Mouse (Mus musculus) neural tube, embryonic 15.5 days (tissue): ENCODE measurements around the gene Selp. TPM values are rescaled to one million over a fixed set of nuclear protein-coding genes. Genes with fewer than 3 reads are reported as not detected.

Source experiments
- ATAC-seq: fragments of 200-750 bp; cut with Nextera tagmentation; 2 replicates; pipeline ENCODE4 v1.8.0; 2017; ENCODE audit warnings: mild to moderate bottlenecking, moderate TSS enrichment, moderate library complexity; ENCODE audit not compliant: low FRiP score
- H3K27ac ChIP-seq: fragments of 300-500 bp; sonication (generic); replicated peaks from 2 replicates; pipeline ENCODE4 v1.5.1; 2015; ENCODE audit warnings: mild to moderate bottlenecking, inconsistent platforms
- H3K27me3 ChIP-seq: fragments of 300-500 bp; sonication (generic); replicated peaks from 2 replicates; pipeline ENCODE4 v1.6.1; 2015; ENCODE audit warnings: inconsistent platforms
- H3K36me3 ChIP-seq: fragments of 300-500 bp; sonication (generic); 2 replicates; pipeline ENCODE4 v1.6.1; 2015; ENCODE audit warnings: inconsistent platforms
- H3K4me1 ChIP-seq: fragments of 300-500 bp; sonication (generic); 2 replicates; pipeline ENCODE4 v1.6.1; 2015; ENCODE audit warnings: inconsistent platforms
- H3K4me2 ChIP-seq: fragments of 300-500 bp; sonication (generic); 2 replicates; pipeline ENCODE4 v1.6.1; 2015; ENCODE audit warnings: inconsistent platforms, mild to moderate bottlenecking, moderate library complexity
- H3K4me3 ChIP-seq: fragments of 300-500 bp; sonication (generic); replicated peaks from 2 replicates; pipeline ENCODE4 v1.5.1; 2015; ENCODE audit warnings: mild to moderate bottlenecking, inconsistent platforms
- H3K9ac ChIP-seq: fragments of 300-500 bp; sonication (generic); replicated peaks from 2 replicates; pipeline ENCODE4 v1.6.1; 2015; ENCODE audit warnings: mild to moderate bottlenecking, inconsistent platforms
- H3K9me3 ChIP-seq: fragments of 300-500 bp; sonication (generic); replicated peaks from 2 replicates; pipeline ENCODE4 v1.6.1; 2016; ENCODE audit warnings: inconsistent platforms
- WGBS: fragments of 180-500 bp; shearing (Covaris S2); methylation state at CpG from one replicate; pipeline ENCODE4 v1.1.7; 2015; ENCODE audit warnings: mixed read lengths; 5-methylcytosine and 5-hydroxymethylcytosine counted together
- polyA plus RNA-seq: library from polyadenylated mRNA; unstranded; fragments of >200 nt; fragmentation: Nextera tagmentation; extraction: Ambion mirVana; gene quantifications from 2 replicates; pipeline ENCODE4 v1.2.1, GENCODE M21; 2015

Gene Selp
- polyA plus RNA-seq: 0.22 TPM in 1 of 2 replicates, not detected in the other

DNA sequence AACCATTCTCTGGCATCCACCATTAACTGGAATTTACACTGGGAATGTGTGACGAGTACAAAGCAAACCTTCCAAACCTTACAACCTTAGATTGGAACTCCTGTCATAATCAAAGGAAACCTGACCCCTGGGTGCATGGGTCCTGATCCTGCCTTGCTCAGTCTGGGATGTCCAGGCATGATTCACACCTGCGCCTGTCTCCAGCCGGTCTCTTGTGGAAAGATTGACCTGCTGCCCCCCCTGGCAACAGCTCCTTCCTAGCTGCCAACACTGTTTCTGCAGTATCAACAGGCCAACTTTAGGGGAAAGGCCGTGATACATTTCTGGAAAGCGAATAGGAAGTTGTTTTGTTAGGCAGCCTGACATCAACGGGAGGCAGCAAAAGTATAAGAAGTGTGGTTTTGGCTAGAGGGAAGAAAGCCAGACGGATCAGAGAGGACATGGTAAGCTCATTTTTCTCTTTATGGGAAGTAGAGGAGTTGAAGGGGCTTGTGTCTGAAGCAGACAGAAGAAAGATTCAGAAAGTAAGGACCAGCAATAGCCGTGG lies at the start of gene Selp:
Selp (plus strand) TSS at position 318 of the 547 bp plus-strand sequence.
- H3K4me1 ChIP-seq: no peaks in the 10 kb centered on the region
- no peak within 1 kb of the TSS for H3K9ac ChIP-seq
- no peak within 1 kb of the TSS for H3K4me3 ChIP-seq
- H3K9me3 ChIP-seq: no peaks in the 10 kb centered on the region
- no peak within 1 kb of the TSS for H3K27ac ChIP-seq
- no peak within 1 kb of the TSS for H3K4me2 ChIP-seq
- 76% methylated on average over 8 of the region's 8 CpGs for WGBS
- H3K27me3 ChIP-seq: no peaks in the 10 kb centered on the region
- ATAC-seq: no peak
- H3K36me3 ChIP-seq: no peaks in the 10 kb centered on the region

- H3K9me3 ChIP-seq: no peaks in the 10 kb centered on the region
- no peak for ATAC-seq
- no peak overlapping the region for H3K4me2 ChIP-seq
- no peak overlapping the region for H3K9ac ChIP-seq
- H3K4me3 ChIP-seq: no peak overlapping the region
- H3K4me1 ChIP-seq: no peaks in the 10 kb centered on the region
- no peaks in the 10 kb centered on the region for H3K36me3 ChIP-seq
- H3K27me3 ChIP-seq: no peaks in the 10 kb centered on the region
- no peak overlapping the region for H3K27ac ChIP-seq
These were observed 45.8 kb upstream of the Selp start for GRCm38 (mm10) chr1:164069261-164069660.

- H3K27me3 ChIP-seq: no peaks in the 10 kb centered on the region
- no peak overlapping the region for H3K4me3 ChIP-seq
- no peaks in the 10 kb centered on the region for H3K4me1 ChIP-seq
- no peaks in the 10 kb centered on the region for H3K36me3 ChIP-seq
- WGBS: 92% methylated on average over 4 of the region's 4 CpGs
- no peak overlapping the region for H3K9ac ChIP-seq
- ATAC-seq: no peak
- no peaks in the 10 kb centered on the region for H3K9me3 ChIP-seq
- no peak overlapping the region for H3K27ac ChIP-seq
- no peak overlapping the region for H3K4me2 ChIP-seq
These were observed 44.6 kb upstream of the Selp start for GRCm38 (mm10) chr1:164070461-164070860.

GRCm38 (mm10) chr1:164071111-164071510 lies 44.0 kb upstream of the Selp start:
- H3K4me3 ChIP-seq: no peak overlapping the region
- no peak overlapping the region for H3K4me2 ChIP-seq
- H3K9me3 ChIP-seq: no peaks in the 10 kb centered on the region
- no peak overlapping the region for H3K27ac ChIP-seq
- no peaks in the 10 kb centered on the region for H3K4me1 ChIP-seq
- no peak for ATAC-seq
- no peaks in the 10 kb centered on the region for H3K36me3 ChIP-seq
- 92% methylated on average over 7 of the region's 7 CpGs for WGBS
- H3K27me3 ChIP-seq: no peaks in the 10 kb centered on the region
- no peak overlapping the region for H3K9ac ChIP-seq

DNA sequence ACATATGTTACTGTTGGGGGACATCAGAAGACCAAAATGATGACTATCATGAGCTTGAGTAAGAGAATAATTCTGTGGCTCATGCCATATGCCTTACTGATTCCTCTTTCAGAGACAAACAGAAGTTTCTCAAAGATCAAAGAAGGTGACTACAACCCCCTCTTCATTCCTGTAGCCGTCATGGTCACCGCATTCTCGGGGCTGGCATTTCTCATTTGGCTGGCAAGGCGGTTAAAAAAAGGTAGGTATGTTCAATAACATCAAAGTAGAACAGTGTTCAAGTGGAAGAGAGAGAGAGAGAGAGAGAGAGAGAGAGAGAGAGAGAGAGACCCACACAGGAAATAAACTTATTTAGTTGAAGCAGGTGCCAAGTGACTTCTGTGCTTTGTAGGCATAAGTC lies 43.1 kb upstream of the Selp start:
- Histone ChIP-seq H3K27me3 (no peaks in the 10 kb centered on the region), H3K4me2 (no peak overlapping the region), H3K4me3 (no peak overlapping the region), H3K36me3 (no peaks in the 10 kb centered on the region), H3K9me3 (no peaks in the 10 kb centered on the region), H3K4me1 (no peaks in the 10 kb centered on the region), H3K9ac (no peak overlapping the region), H3K27ac (no peak overlapping the region)
- WGBS: 88% methylated on average over 4 of the region's 4 CpGs
- no peak for ATAC-seq

- Histone ChIP-seq H3K27ac (no peak overlapping the region), H3K9me3 (no peaks in the 10 kb centered on the region), H3K4me1 (no peaks in the 10 kb centered on the region), H3K27me3 (no peaks in the 10 kb centered on the region), H3K36me3 (no peaks in the 10 kb centered on the region), H3K4me2 (no peak overlapping the region), H3K9ac (no peak overlapping the region), H3K4me3 (no peak overlapping the region)
- no peak for ATAC-seq
- 85% methylated on average over 9 of the region's 9 CpGs for WGBS
These were observed 42.0 kb upstream of the Selp start for GRCm38 (mm10) chr1:164073091-164073490.

- Histone ChIP-seq H3K4me2 (no peak overlapping the region), H3K4me3 (no peak overlapping the region), H3K4me1 (no peaks in the 10 kb centered on the region), H3K27ac (no peak overlapping the region), H3K9me3 (no peaks in the 10 kb centered on the region), H3K36me3 (no peaks in the 10 kb centered on the region), H3K27me3 (no peaks in the 10 kb centered on the region), H3K9ac (no peak overlapping the region)
- WGBS: 89% methylated on average over 7 of the region's 7 CpGs
- ATAC-seq: no peak
These were observed 41.3 kb upstream of the Selp start for GRCm38 (mm10) chr1:164073803-164074202.

- Histone ChIP-seq H3K4me2 (no peak overlapping the region), H3K9me3 (no peaks in the 10 kb centered on the region), H3K4me3 (no peak overlapping the region), H3K27me3 (no peaks in the 10 kb centered on the region), H3K27ac (no peak overlapping the region), H3K9ac (no peak overlapping the region), H3K36me3 (no peaks in the 10 kb centered on the region), H3K4me1 (no peaks in the 10 kb centered on the region)
- 91% methylated on average over 2 of the region's 2 CpGs for WGBS
- no peak for ATAC-seq
These were observed 40.4 kb upstream of the Selp start for GRCm38 (mm10) chr1:164074606-164075140.

GRCm38 (mm10) chr1:164075416-164075815 lies 39.6 kb upstream of the Selp start:
- Histone ChIP-seq H3K36me3 (no peaks in the 10 kb centered on the region), H3K27ac (no peak overlapping the region), H3K9ac (no peak overlapping the region), H3K9me3 (no peaks in the 10 kb centered on the region), H3K4me1 (no peaks in the 10 kb centered on the region), H3K27me3 (no peaks in the 10 kb centered on the region), H3K4me3 (no peak overlapping the region), H3K4me2 (no peak overlapping the region)
- 90% methylated on average over 1 of the region's 1 CpGs for WGBS
- no peak for ATAC-seq

- Histone ChIP-seq H3K27me3 (no peaks in the 10 kb centered on the region), H3K36me3 (no peaks in the 10 kb centered on the region), H3K4me3 (no peak overlapping the region), H3K4me1 (no peaks in the 10 kb centered on the region), H3K4me2 (no peak overlapping the region), H3K27ac (no peak overlapping the region), H3K9me3 (no peaks in the 10 kb centered on the region), H3K9ac (no peak overlapping the region)
- ATAC-seq: no peak
- WGBS: 65% methylated on average over 1 of the region's 1 CpGs
These were observed 38.6 kb upstream of the Selp start for GRCm38 (mm10) chr1:164076441-164076840.

GRCm38 (mm10) chr1:164077031-164077430 lies 38.0 kb upstream of the Selp start:
- H3K27ac ChIP-seq: no peak overlapping the region
- no peaks in the 10 kb centered on the region for H3K36me3 ChIP-seq
- H3K9me3 ChIP-seq: no peaks in the 10 kb centered on the region
- no peaks in the 10 kb centered on the region for H3K4me1 ChIP-seq
- no peaks in the 10 kb centered on the region for H3K27me3 ChIP-seq
- ATAC-seq: no peak
- WGBS: 92% methylated on average over 3 of the region's 3 CpGs
- H3K4me2 ChIP-seq: no peak overlapping the region
- H3K4me3 ChIP-seq: no peak overlapping the region
- no peak overlapping the region for H3K9ac ChIP-seq

DNA sequence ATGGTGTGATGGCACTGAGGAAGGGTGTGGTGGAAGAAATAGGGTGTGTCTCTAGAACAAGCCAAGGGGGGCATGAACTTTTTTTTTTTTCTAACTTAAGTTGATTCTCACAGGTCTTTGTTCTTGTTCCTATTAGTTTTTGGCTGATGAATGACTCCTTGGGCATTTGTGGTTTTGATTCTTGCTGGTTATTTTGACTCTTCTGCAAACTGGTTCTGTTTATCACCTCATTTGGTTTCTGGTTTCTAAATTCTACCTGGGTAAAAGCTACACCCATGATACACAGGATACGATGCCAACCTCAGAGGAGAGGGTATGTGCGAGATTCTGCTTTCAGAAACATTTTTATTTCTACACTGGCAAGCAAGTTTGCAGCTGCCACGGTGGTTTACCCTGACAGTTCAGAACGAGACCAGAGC lies 36.7 kb upstream of the Selp start:
- Histone ChIP-seq H3K4me2 (no peak overlapping the region), H3K27ac (no peak overlapping the region), H3K27me3 (no peaks in the 10 kb centered on the region), H3K9ac (no peak overlapping the region), H3K9me3 (no peaks in the 10 kb centered on the region), H3K36me3 (no peaks in the 10 kb centered on the region), H3K4me1 (no peaks in the 10 kb centered on the region), H3K4me3 (no peak overlapping the region)
- 84% methylated on average over 4 of the region's 4 CpGs for WGBS
- no peak for ATAC-seq
